Mouse (Mus musculus) lung, adult 2 months (tissue): ENCODE results near the gene Chrnd.

Experiments used
- CTCF ChIP-seq: fragments of 200-500 bp; IDR thresholded peaks from 2 replicates; pipeline ENCODE4 v1.5.1; 2011; ENCODE audit warnings: mild to moderate bottlenecking, low read length, control low read depth; ENCODE audit not compliant: insufficient read depth
- POLR2A ChIP-seq: fragments of 200-500 bp; IDR thresholded peaks from 2 replicates; pipeline ENCODE4 v1.6.1; 2011; ENCODE audit warnings: low read depth, mild to moderate bottlenecking, control low read depth, low read length, borderline replicate concordance; ENCODE audit errors: extremely low read depth

DNA sequence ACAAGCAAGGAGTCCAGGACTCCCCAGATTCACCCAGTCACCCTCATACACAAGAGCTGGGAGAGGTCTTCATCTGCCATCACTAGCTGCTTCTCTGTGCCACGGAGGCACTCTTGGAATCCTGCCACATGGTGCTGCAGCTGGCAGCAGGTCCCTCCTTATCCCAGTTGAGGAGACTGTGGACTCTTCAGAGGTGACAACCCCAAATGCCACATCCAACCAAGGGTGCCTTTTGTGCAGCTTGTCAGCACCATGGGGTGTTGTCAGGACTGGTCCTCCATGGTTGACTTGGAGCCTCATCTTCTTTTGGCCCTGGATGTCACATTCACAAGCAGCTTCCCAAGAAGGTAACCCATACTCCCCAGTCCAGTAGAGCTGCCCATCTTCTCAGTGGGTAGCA is 11.4 kb downstream of the Chrnd start:
- TF ChIP-seq CTCF (no peak), POLR2A (no peak)
